Mouse (Mus musculus) MEL (cell line): ENCODE results near the gene Eef1akmt2.

Source experiments
- CTCF ChIP-seq, 3 experiments: IDR thresholded peaks in 2 of 3; conservative IDR thresholded peaks in 1 of 3; 2 replicates each; pipeline ENCODE4 v1.5.1; 2011 to 2012; ENCODE audit warnings: low read length in 3 of 3, low read depth in 2 of 3, mild to moderate bottlenecking in 2 of 3, improper control_type of control experiment in 1 of 3, inconsistent platforms in 1 of 3, mixed read lengths in 1 of 3, moderate library complexity in 1 of 3; ENCODE audit not compliant: control insufficient read depth in 1 of 3, insufficient read depth in 1 of 3, poor library complexity in 1 of 3, severe bottlenecking in 1 of 3
- EP300 ChIP-seq, 2 experiments: IDR thresholded peaks; 2 replicates each; pipeline ENCODE4 v1.6.1; 2011; ENCODE audit warnings: improper control_type of control experiment in 2 of 2, low read length in 2 of 2, low read depth in 1 of 2, mild to moderate bottlenecking in 1 of 2
- POLR2A ChIP-seq, 2 experiments: IDR thresholded peaks; 2 replicates each; pipeline ENCODE4 v1.6.1; 2011 to 2012; ENCODE audit warnings: low read length in 2 of 2, mild to moderate bottlenecking in 2 of 2, control low read depth in 1 of 2, improper control_type of control experiment in 1 of 2, low read depth in 1 of 2, moderate library complexity in 1 of 2; ENCODE audit not compliant: control insufficient read depth in 1 of 2, insufficient read depth in 1 of 2, poor library complexity in 1 of 2
- RAD21 ChIP-seq: IDR thresholded peaks from 2 replicates; pipeline ENCODE4 v1.6.1; 2011; ENCODE audit warnings: mild to moderate bottlenecking, low read depth, low read length, improper control_type of control experiment
- SMC3 ChIP-seq: IDR thresholded peaks from 2 replicates; pipeline ENCODE4 v1.6.1; 2011; ENCODE audit warnings: low read depth, low read length, improper control_type of control experiment
- TCF12 ChIP-seq: IDR thresholded peaks from 2 replicates; pipeline ENCODE4 v1.6.1; 2014; ENCODE audit warnings: low read depth, mild to moderate bottlenecking, inconsistent platforms, low read length, improper control_type of control experiment, moderate library complexity
- ZMIZ1 ChIP-seq: IDR thresholded peaks from 2 replicates; pipeline ENCODE4 v1.6.1; 2012; ENCODE audit warnings: low read depth, mild to moderate bottlenecking, inconsistent platforms, low read length, improper control_type of control experiment, moderate library complexity

DNA sequence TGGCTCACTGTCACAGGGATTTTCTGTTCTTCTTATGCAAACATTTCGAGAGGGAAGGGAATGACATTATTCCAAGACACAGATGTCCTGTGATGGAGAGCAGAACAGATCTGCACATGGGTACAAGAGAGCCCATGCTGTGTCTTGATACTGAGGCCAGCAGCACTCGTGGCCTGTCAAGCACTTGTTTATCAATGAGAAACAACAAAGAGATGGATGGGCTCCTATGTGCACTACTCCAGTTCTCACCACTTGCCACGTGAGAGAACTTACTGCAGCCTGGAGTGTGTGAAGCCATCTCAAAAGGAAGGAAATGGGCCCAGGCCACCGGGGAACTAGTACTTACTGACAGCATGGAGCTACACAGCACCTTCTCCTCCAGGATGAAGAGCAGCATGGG lies 66.0 kb downstream of the Eef1akmt2 start:
- TF ChIP-seq TCF12, result no peak
- TF ChIP-seq ZMIZ1, result no peak
- TF ChIP-seq POLR2A (IDR thresholded peaks at IDR 0.05; ENCODE audit: control insufficient read depth in 1 of 2, insufficient read depth in 1 of 2, low read depth in 1 of 2, low read length in 2 of 2, poor library complexity in 1 of 2), result no peak
- TF ChIP-seq EP300 (IDR thresholded peaks at IDR 0.05; ENCODE audit: low read depth in 1 of 2, low read length in 2 of 2), result no peak
- TF ChIP-seq RAD21, result no peak
- no peak for TF ChIP-seq CTCF (IDR thresholded peaks at IDR 0.05 in 2 of 3, conservative IDR thresholded peaks at IDR 0.05 in 1 of 3; ENCODE audit: control insufficient read depth in 1 of 3, insufficient read depth in 1 of 3, low read depth in 2 of 3, low read length in 3 of 3, poor library complexity in 1 of 3, severe bottlenecking in 1 of 3)
- no peak for TF ChIP-seq SMC3
